Mouse (Mus musculus): ENCODE measurements around the gene Pqlc3. TPM values are rescaled to one million over a fixed set of nuclear protein-coding genes. Genes with fewer than 3 reads are reported as not detected.
"Not testable (repeated sequence)": the region's sequence is repeated elsewhere in the genome, so short reads cannot be mapped to it uniquely, and the experiment has no call there.

Pqlc3 gene
- total RNA-seq (2021), result 1 to 10 TPM; 1.8 to 2.0 TPM

DNA sequence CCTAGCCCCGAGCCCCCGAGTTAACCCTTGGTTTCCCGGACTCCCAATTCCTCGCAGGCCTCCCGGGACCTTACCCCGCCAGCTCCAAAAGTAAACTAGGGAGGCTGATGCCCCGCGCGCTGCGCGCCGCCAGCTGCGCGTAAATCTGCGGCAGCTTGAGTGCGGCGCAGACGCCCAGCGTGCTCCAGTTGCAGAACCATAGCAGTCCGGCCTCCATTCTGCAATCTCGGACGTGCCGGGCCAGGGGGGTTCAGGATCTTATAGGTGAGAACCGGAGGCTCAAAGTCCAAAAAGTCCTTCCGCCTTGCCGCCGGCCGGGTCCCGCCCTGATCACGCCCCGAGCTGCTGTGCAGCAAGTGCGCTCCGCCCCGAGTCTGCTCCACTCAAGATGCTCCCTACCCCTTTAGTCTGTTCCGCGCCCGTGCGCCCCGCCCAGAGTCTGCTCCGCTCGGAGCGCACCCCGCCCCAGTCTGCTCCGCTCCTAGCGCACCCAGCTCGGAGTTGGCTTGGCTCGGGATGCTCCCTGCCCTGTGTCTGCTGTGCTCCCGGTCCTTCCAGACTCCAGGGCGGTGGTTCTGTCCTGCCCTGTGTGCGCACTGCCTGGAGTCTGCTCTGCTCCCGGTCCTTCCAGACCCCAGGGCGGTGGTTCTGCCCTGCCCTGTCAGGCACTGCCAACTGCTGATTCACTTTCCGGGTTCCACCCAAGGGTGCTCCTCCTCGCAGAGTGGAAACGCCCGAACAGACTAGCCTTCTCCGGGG, at the start of gene Pqlc3:
Gene Pqlc3 (minus strand): TSS at position 670 of the 759 bp plus-strand sequence.
- intact Hi-C loops (cut with DNase I), result no loop called here
- DNase-seq (ENCODE audit: extremely low spot score in 1 of 2, low spot score in 2 of 2), result peak in 1 of 2 experiments; percentile 90

DNA sequence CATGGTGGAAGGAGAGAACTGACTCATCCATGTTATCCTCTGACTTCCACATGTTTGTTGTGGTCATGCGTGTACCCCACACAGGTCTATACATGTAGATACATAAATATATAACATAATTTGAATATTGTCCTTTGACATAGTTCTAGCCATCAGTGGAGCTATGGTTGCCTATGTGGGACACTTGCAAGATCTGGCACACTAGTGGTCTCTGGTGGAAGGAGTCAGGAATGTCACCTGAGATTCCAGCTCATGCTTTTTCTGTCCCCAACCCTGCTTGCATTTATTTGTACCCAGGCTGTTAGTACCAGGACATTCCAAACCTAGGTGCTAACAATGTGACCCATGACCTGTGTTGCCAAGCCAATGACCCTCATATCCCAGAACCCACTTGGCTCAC, 49.6 kb upstream of the Pqlc3 start:
- intact Hi-C loops (cut with DNase I), result no loop called here
- no peak for DNase-seq (ENCODE audit: extremely low spot score in 1 of 2, low spot score in 2 of 2)

DNA sequence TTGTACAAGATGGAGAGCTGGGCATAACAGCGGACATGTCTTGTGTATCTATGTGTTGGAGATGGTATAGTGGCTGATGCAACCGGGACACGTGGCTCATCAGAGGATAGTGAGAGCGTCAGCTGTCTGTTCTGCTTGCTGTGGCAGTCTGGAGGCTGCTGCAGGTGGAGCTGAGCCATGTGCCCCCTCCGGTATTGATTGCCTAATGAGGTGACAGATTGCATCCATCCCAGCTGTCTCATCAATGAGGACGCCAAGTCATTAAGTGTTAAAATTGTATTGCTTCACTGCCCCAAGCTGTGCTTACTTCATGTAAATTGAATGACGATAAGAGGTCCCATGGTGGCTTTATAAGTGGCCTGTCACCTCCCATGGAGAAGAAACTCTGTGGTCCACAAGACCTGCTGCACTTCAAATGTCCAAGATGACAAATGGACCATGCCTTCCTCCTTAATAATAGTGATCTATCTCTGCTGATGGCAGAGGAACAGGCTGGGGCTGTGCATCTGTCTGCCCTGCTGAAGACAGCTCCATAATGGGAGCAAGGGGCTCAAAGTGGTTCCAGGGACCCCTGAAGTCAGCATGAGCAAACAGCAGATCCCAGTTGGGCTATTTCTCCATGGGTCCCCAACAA, 48.9 kb upstream of the Pqlc3 start:
- no peak for DNase-seq (ENCODE audit: extremely low spot score in 1 of 2, low spot score in 2 of 2)
- intact Hi-C loops (cut with DNase I), result no loop called here

DNA sequence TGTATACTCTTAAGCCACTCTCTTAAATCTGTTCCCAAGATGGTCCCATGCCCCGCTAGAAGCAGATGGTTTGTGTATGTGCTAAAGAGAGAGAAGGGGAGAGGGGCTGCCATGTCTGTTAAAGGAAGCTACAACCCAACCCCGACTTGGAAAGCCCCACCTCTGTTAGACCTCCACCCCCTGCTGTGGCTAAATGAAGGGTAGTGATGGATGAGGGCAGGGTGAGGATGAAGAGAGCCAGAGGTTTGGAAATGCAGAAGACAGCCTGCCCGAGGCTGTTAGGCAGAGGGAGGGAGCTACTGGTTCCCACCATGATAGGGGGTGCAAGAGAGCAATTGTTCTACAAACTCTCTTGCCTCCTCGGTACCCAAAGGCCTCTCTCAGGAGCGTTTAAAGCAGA, 43.1 kb upstream of the Pqlc3 start:
- DNase-seq (ENCODE audit: extremely low spot score in 1 of 2, low spot score in 2 of 2), result no peak
- intact Hi-C loops (cut with DNase I), result no loop called here

DNA sequence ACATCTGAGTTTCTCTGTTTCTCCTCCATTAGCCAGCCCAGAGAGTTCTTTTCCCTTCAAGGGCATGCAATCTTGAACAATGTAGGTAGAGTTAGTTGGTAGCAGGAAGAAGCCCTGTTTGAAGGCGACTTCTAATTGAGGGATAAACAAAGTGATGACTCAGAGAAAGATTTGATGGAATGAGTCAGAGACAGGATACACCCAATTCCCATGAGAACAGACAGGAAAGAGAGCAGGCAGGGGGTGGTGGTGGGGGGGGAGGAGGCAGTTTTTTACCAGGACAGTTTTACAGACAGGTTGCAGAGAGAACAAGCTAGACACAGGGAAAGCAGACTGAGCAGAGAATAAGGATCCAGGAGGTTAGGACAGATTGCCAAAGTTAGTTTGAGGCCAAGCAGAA, 40.4 kb upstream of the Pqlc3 start:
- intact Hi-C loops (cut with DNase I), result no loop called here
- DNase-seq (ENCODE audit: extremely low spot score in 1 of 2, low spot score in 2 of 2), result no peak

DNA sequence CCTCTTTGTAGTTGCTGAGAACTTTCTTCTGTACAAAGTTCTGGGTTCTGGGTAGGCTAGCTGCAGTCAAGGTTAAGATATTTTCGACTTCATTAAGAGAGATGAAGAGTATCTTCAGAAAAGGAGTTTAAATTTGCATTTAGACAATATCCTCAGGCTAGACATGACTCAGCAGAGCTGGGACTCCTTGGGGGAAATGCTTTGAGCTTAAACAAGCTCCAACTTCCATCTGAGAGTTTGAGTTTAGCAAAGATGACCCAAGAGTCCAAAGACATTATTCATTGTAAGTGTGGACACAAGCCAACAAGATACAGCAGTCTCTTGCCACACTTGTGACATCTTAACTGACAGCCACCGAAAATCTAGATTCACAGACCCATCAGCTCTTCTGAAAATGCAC, 39.2 kb upstream of the Pqlc3 start:
- no peak for DNase-seq (ENCODE audit: extremely low spot score in 1 of 2, low spot score in 2 of 2)
- intact Hi-C loops (cut with DNase I), result loop anchor here (5.0 kb wide), 1 partner anchor 48 kb away; no protein-coding TSS in a partner anchor

DNA sequence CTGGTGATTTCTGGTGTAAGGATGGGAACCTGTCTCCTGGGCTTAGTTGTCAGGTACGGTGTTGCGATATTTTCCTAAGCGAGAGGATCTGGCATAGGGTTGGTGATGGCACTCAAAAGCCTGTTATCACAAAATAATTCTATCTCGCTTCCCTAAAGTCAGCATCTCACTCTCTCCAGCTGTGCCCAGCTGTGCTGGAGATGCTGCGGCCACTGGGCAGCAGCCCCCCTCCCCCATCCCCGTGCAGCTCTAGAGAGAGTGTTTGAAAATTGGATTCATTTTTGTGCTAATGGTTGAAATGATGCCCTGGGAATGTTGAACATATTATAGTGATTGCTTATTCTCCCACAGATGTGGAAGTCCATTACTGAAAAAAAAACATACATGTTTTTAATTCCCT, 38.0 kb upstream of the Pqlc3 start:
- no peak for DNase-seq (ENCODE audit: extremely low spot score in 1 of 2, low spot score in 2 of 2)
- intact Hi-C loops (cut with DNase I), result loop anchor here (5.0 kb wide), 1 partner anchor 49 kb away; no protein-coding TSS in a partner anchor

DNA sequence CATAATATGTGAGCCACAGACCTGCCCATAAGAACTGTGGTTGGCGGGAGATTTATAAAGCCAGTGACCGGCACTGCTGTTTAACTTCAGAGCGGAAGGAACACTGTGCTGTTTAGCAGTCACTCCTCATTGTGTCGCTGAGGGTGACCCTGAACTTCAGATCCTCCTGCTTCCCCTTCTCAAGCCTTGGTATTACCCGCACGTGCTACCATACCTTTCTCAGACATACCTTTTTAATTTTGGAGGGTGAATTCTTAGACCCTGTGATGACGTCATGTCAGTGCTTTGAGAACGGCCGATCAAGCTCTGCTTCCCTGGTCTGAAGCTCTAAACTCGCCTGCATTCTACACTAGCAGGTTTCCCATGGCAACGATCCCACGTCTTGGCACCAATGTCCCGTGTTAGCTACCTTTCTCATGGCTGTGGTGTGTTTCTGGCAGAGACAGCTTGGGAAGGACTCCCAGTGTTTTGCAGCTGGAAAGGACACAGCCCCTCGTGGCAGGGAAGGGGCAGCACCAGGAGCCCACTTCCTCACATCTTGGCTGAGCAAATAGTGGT, 36.9 kb upstream of the Pqlc3 start:
- DNase-seq (ENCODE audit: extremely low spot score in 1 of 2, low spot score in 2 of 2), result peak in 1 of 2 experiments; percentile 51

DNA sequence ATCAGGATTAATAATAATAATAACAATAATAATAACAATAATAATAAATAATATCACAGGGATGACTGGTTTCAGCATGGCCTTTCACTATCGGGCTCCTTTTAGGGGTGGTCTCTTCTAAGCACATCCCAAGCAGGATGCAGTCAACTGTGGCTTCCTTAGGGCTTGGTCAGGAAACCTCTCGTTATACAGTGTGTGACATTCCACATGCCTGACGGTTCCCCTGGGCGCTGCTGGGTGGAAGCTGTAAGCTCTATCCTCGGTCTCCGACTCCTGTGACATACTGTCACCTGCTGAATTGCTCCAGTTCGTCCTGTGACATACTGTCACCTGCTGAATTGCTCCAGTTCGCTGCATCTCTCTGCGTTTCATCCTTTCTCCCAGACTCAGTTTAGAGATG, 36.3 kb upstream of the Pqlc3 start:
- no peak for DNase-seq (ENCODE audit: extremely low spot score in 1 of 2, low spot score in 2 of 2)
- intact Hi-C loops (cut with DNase I), result loop anchor here (5.0 kb wide), 1 partner anchor 51 kb away; no protein-coding TSS in a partner anchor

More for the DNA sequence above, 36.9 kb upstream of the Pqlc3 start:
- intact Hi-C loops (cut with DNase I), result loop anchor here (5.0 kb wide), 1 partner anchor 50 kb away; no protein-coding TSS in a partner anchor

DNA sequence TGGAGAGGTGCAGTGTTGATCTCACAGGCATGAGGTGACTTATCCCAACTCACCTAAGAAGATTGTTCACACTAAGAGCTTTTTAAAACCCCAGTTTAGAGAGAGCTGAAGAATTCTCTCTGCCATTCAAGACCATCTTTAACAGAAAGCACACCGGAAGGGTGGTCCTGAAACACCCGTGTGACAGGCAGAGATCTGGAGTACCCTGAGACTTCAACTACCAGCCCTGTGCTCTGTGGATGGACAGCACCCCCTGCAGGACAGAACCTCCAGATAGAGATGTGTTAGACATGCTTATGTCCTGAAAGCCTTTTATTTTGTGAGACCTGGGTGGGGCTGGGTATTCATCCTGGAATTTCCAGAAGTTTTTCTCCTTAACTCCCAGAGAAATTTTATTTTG, 34.9 kb upstream of the Pqlc3 start:
- intact Hi-C loops (cut with DNase I), result loop anchor here (5.0 kb wide), 1 partner anchor 52 kb away; no protein-coding TSS in a partner anchor
- no peak for DNase-seq (ENCODE audit: extremely low spot score in 1 of 2, low spot score in 2 of 2)

DNA sequence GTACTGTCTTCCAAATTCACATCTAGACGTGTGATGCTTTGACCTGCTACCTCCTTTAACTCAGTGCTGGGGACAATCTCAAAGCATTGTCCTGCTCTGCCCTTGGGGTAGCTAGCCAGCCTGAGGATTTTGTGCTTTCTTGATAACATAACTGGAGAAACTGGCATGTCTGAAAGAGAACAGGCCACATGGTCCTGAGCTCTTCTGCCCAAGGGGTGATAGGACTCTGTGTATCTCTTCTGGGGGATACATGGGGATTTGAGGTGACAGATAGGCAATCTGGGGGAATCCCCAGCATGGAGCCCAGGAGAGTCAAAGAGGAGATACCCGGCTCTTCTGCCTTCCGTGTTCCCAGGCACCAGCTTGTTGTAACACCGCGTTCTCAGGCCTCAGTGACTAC, 34.5 kb upstream of the Pqlc3 start:
- no peak for DNase-seq (ENCODE audit: extremely low spot score in 1 of 2, low spot score in 2 of 2)
- intact Hi-C loops (cut with DNase I), result loop anchor here (5.0 kb wide), 2 partner anchors 53 to 143 kb away; partner anchors contain the start of gene Kcnf1

DNA sequence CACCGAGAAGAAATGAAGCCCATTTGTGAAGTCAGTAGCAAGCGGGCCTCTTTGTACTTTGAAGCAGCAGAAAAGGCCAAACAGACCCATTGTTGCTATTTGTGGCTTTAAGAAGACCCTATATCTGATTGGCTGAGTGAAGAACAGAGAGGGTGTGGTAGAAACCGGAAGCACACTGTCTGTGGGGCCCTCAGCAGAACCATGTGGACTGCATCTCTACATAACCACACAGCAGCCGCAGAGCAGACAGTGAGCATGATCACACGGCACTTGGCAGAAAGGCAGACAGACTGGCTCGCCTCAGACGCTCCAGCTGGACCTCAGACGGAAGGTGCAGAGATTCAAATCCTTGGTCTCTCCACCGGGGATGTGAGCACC, 33.2 kb upstream of the Pqlc3 start:
- intact Hi-C loops (cut with DNase I), result loop anchor here (2.0 to 5.0 kb wide), 2 partner anchors 144 to 223 kb away; partner anchors contain the start of gene Kcnf1
- no peak for DNase-seq (ENCODE audit: extremely low spot score in 1 of 2, low spot score in 2 of 2)

DNA sequence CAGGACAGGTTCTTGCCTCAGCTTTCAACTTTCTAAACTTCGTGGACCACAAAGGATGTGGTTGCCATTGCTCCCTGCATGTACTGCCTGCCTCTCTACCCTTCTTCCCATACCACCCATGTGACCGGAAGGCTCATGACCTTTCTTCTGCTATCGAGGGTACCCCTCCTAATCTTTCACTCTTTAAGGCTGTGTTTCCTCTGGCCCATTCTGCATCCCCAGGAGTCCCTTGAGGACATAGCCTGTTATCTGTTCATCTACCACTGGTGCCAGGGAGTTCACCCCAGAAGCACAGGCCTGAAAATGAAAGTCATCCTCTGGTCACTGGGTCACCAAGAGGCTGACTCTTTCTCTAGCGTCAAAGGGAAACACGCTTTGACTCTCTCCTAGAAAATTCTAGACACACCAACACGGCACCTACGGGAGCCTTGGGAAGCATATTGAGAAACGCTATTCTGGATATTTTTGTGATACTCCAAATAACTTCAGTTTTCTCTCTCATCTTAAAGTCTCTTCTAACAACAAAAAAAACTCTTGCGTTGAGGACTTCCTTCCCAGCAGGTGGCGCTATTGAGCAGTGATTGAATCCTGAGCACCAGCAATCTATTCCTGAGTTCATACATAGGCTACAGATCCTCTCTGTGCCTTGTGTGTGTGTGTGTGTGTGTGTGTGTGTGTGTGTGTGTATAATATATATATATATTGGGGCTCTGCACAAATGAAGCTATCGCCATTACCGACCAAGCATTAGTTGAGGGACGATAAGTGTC, 32.7 kb upstream of the Pqlc3 start:
- intact Hi-C loops (cut with DNase I), result loop anchor here (2.0 to 5.0 kb wide), 2 partner anchors 144 to 224 kb away; partner anchors contain the start of gene Kcnf1
- peak; percentile 85 to 88 for DNase-seq (ENCODE audit: extremely low spot score in 1 of 2, low spot score in 2 of 2)

DNA sequence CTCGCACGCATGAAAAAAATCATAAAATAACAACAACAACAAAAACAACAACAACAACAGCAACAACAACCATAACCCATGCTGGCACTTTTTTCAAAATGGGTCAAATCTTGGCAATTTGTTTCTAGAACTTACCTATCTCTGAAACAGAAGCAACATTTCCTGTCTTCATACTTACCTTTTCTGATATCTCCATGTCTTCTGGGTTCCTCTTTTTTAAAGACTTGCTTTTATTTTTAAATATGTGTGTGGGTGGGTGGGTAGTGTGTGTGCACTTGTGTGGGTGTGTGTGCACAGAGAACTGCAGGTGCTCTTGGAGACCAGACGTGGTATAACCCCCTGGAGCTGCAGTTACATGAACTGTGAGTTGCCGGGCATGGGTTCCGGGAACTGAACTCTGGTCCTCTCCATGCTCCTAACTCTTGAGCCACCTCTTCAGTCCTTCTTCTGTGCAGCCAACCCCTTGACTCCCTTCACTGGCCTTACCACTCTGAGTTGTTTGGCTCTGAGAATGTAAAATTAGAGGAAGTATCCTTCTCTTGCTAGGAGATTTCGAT, 24.4 kb upstream of the Pqlc3 start:
- no peak for DNase-seq (ENCODE audit: extremely low spot score in 1 of 2, low spot score in 2 of 2)
- intact Hi-C loops (cut with DNase I), result no loop called here

DNA sequence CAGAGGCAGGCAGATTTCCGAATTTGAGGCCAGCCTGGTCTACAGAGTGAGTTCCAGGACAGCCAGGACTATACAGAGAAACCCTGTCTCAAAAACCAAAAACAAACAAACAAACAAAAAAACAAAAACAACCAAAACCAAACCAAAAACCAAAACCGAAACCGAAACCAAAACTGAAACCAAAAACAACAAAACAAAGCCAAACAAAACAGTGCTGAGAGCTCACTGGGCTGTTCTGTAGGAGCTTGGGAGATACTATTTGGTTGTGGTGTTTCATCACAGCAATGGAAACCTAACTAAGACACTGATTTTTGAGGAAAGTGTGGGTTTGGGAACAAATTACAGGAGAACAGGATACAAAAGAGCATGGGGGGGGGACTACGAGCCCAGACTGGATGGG, 21.9 kb upstream of the Pqlc3 start:
- intact Hi-C loops (cut with DNase I), result no loop called here
- no peak for DNase-seq (ENCODE audit: extremely low spot score in 1 of 2, low spot score in 2 of 2)

DNA sequence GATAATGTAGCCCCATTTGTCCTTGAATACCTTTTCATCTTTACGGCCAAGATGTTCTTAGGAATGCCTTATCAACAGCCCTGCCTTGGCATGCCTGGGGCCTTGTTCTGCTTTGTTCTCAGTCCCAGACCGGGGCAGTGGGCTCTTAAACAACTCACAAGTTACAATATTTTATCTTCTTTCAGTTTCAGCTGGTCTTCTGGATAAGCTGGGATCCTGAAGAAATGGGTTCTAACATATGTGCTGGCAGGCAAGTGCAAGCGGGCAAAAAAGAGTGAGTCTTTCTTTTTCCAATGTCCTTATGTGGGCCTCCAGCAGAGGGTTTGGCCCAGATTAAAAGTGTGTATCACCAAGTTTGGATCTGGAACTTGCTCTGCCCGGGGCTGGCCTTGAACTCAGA, 20.9 kb upstream of the Pqlc3 start:
- intact Hi-C loops (cut with DNase I); DNase-seq (ENCODE audit: extremely low spot score in 1 of 2, low spot score in 2 of 2): not testable (repeated sequence)

DNA sequence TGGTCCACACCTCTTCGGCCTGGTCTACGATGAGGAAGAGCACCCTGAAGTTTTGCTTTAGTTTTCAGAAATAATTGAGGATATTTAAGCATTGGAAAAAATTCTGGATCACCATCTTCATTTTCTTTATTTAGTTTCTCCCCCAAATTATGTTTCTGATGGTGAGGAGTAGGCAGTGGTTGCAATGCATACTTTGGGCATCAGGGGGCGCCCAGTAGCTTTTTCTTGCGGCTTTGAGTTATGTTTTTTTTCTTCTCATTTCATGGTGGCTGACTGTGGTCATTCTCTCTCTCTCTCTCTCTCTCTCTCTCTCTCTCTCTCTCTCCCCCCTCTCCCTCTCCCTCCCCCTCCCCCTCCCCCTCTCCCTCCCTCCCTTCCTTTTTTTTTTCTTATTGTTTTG, 18.3 kb upstream of the Pqlc3 start:
- peak; percentile 46 to 70 for DNase-seq (ENCODE audit: extremely low spot score in 1 of 2, low spot score in 2 of 2)
- intact Hi-C loops (cut with DNase I), result no loop called here

DNA sequence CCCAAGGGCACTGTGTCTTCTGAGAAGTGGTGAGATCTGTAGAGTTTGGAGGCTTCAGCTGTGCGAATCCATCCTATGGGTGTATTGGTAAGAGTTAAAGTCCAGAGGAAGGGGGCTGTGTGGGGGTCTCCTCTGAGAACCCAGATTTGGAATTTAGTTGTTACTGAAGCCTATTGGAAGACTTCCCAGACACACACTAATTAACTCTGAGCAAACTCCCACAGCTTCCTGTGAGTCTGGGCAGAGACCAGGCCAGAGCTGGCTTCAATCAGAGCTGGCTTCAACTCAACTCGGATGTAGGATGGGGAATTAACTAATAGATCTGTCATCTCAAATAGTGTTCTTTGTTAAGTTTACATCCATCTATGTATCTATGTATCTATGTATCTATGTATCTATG, 15.5 kb upstream of the Pqlc3 start:
- intact Hi-C loops (cut with DNase I), result no loop called here
- DNase-seq (ENCODE audit: extremely low spot score in 1 of 2, low spot score in 2 of 2), result no peak

Measured in left cerebral cortex, postnatal 10 days (tissue).